Mouse (Mus musculus) embryo, embryonic 10 days (tissue): ENCODE measurements at regions not wholly inside any gene's neighbourhood (a gene's known extent, or its start where the extent isn't known, plus 50 kb on each side); places are given as distances from the start of the nearest gene placed in this dataset.
A peak's percentile ranks its signal among the peaks of the same experiment; 100 is the strongest.

Experiments
- DNase-seq: peaks from one replicate; pipeline ENCODE4 v3.0.0-alpha.2; 2015; ENCODE audit warnings: low spot score

- DNase-seq, result no peak
Measured at GRCm38 (mm10) chr5:85285856-85286255, 779.5 kb downstream of the Cenpc1 start.

GRCm38 (mm10) chr5:85248453-85248852, 816.9 kb downstream of the Cenpc1 start:
- DNase-seq, result no peak

GRCm38 (mm10) chr5:85240380-85240779, 823.2 kb upstream of the Epha5 start:
- DNase-seq, result no peak

DNA sequence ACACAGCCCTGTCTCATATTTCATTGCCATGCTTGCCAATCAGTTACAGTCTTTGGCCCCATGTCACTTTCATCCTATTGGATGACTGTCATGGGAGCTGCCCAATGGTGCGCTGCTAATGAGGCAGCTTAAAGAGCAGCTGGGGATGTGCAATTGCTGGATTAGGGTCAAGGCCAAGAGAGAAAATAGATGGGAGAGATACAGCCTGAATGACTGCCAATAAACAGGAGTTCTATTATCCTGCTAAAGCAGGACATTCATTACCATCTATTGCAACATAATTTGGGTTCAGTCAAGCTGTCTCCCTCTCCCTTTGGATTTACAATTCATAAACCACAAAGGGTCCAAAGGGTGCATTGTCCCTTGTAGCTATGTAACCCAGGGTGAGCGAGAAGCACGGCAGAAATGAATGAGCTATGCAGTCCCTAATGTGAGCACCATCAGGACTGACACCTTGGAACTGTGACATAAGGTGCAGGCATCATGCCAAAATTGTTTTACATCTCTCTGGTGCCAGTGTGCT, 822.4 kb upstream of the Epha5 start:
- peak; percentile 16 for DNase-seq
